Mouse (Mus musculus): ENCODE results near the gene Rbm25. TPM values are rescaled to one million over a fixed set of nuclear protein-coding genes. Genes with fewer than 3 reads are reported as not detected.

Gene Rbm25
- polyA plus RNA-seq, 1 experiment from 2014 or later = 301 TPM

DNA sequence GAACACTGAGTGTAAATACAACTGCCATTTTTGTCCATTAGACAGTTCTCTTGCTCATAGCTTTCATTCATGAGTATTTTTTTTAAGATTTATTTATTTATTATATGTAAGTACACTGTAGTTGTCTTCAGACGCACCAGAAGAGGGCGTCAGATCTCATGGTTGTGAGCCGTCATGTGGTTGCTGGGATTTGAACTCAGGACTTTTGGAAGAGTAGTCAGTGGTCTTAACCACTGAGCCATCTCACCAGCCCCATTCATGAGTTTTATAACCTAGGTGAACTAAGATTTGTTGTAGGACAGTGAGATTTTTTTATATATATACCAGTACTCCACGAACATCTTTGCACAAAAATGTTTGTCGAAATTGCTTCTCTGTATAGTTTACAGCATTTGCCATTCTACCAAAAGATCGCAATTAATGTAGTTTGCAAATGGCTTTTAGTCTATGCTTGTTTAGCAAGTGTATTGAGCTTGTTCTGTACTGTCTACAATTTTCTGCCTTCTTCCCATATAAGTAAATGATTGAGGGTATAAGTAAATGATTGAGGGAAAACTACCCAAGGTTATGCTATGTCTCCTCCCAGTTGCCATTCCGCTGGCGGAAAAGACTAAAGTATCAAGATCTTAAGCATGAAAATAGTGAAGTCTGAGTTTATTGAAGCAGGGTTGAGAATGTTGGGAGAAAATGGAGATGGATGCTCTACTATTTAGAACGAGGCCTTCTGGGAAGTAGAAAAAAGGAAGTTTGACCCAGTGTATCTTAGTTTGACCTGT lies 55.7 kb downstream of the Rbm25 start:
- 93% methylated on average over 9 of the region's 9 CpGs for WGBS
- Histone ChIP-seq H3K4me2 (replicated peaks) (no peak overlapping the region), H3K9me3 (no peaks in the 10 kb centered on the region), H3K4me3 (replicated peaks) (no peak overlapping the region), H3K4me1 (replicated peaks) (peaks cover 29% of the 10 kb centered on the region), H3K36me3 (peaks cover 12% of the 10 kb centered on the region), H3K27ac (peak overlapping the region; percentile 96; the same call in 1 of the 2 replicates), H3K27me3 (no peaks in the 10 kb centered on the region), H3K9ac (replicated peaks) (no peak overlapping the region)
- ATAC-seq = no peak

DNA sequence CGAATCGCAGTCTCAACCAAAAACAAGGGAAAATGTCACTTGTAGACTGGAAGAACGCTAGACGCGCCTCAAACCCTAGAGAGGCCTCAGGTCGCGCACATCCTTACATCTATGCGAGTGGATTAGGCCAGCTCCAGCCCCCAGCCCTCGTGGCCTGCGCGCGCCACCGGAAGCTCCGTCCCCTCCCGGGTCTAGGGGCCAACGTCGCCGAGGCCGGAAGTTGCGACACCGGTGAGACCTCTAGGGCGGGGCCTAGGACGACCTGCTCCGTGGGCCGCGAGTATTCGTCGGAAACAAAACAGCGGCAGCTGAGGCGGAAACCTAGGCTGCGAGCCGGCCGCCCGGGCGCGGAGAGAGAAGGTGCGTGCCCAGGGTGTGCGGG lies 56.9 kb downstream of the Rbm25 start, which contains the start of gene Psen1:
TSS of gene Psen1 (plus strand) at position 219 of the 382 bp plus-strand sequence.
- Histone ChIP-seq H3K27me3 (no peaks in the 10 kb centered on the region), H3K27ac (peak within 1 kb of the TSS; percentile 96), H3K9me3 (no peaks in the 10 kb centered on the region), H3K4me3 (replicated peaks) (peak within 1 kb of the TSS; percentile 86), H3K4me1 (replicated peaks) (peaks cover 29% of the 10 kb centered on the region), H3K9ac (replicated peaks) (peak within 1 kb of the TSS; percentile 91), H3K36me3 (peaks cover 15% of the 10 kb centered on the region), H3K4me2 (replicated peaks) (peak within 1 kb of the TSS; percentile 89)
- ATAC-seq = peak; percentile 99
- 1% methylated on average over 38 of the region's 38 CpGs for WGBS

DNA sequence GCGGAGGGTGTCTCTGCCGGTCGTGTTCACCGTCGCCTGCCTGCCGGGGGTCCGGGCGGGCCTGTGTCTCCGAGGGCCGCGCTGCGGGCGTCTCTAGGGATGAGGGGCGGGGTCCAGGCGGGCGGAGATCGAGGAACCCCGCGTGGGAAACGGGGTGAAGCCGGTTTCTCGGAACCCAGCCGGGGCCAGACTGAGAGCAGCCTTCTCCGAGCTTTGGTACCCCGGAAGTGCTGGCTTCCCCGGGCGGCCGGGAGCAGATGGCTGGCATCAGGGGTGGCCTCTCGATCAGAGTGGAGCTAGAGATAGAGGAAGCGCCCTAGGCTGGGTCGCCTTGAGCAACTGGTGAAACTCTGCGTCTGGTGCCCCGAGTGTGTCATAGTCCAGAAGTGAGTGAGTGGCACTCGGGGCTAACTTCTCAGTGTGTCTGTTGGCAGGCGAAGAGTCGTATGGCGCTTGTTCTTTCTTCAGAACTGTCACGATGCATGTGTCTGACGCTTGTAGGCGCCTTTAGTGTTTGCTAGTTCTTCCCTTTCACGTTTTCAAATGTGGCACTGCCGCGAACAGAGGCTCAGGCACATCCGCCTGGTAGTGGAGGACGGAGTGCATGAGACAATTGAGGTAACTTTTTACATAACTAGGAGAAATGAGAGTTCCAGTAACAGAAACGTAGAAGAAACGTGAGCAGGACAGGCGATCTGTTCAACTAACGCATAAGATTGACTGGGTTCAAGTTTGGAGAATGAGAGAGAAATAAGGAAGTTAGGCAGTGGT lies 57.5 kb downstream of the Rbm25 start:
- peak; percentile 83 for ATAC-seq
- H3K27me3 ChIP-seq = no peaks in the 10 kb centered on the region
- H3K27ac ChIP-seq = peak overlapping the region; percentile 96
- peak overlapping the region; percentile 86 for H3K4me3 ChIP-seq (replicated peaks)
- under 1% methylated on average over 49 of the region's 49 CpGs for WGBS
- H3K9me3 ChIP-seq = no peaks in the 10 kb centered on the region
- peaks cover 14% of the 10 kb centered on the region for H3K36me3 ChIP-seq
- peak overlapping the region; percentile 91 for H3K9ac ChIP-seq (replicated peaks)
- peak overlapping the region; percentile 89 for H3K4me2 ChIP-seq (replicated peaks)
- H3K4me1 ChIP-seq (replicated peaks) = peaks cover 29% of the 10 kb centered on the region

DNA sequence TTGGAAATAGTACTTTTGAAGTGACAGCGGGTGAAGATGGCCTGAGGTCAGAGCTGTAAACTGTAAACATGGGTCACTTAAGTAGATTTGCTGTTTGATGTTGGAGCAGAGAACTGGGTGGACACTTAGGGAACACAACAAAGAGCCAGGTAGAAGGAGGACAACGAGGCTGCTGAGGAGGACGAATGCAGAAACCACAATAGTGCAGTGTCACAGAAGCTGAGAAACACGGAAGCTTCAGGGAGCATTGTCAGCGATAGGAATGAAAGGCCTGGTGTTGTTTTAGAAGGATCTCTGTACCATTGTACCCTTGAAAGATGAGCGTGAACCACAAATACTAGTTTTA lies 58.0 kb downstream of the Rbm25 start:
- WGBS = 31% methylated on average over 6 of the region's 6 CpGs
- H3K4me1 ChIP-seq (replicated peaks) = peaks cover 29% of the 10 kb centered on the region
- no peaks in the 10 kb centered on the region for H3K27me3 ChIP-seq
- H3K4me3 ChIP-seq (replicated peaks) = peak overlapping the region; percentile 86
- H3K4me2 ChIP-seq (replicated peaks) = peak overlapping the region; percentile 89
- H3K27ac ChIP-seq = peak overlapping the region; percentile 96
- H3K36me3 ChIP-seq = peaks cover 11% of the 10 kb centered on the region; the same call in 1 of the 2 replicates
- H3K9me3 ChIP-seq = no peaks in the 10 kb centered on the region
- H3K9ac ChIP-seq (replicated peaks) = peak overlapping the region; percentile 91
- no peak for ATAC-seq

DNA sequence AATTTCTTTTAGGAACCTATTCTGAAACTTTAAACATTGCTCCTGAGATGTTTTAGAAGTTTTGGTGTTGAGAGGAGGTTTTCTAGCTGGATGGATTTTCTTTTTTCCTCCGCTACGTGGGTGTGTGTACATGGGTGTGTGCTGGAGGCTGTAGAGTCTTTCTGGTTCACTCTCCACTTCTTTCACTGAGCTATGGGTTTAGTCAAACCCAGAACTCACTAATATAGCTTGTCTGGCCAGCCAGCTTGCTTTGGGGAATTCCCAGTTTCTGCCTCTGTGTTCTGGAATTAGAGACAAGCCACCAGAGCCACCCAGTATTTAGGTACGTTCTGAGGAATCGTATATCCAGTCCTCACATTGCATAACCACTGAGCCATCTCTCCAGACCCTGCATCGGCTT lies 63.0 kb downstream of the Rbm25 start:
- WGBS = 94% methylated on average over 5 of the region's 5 CpGs

DNA sequence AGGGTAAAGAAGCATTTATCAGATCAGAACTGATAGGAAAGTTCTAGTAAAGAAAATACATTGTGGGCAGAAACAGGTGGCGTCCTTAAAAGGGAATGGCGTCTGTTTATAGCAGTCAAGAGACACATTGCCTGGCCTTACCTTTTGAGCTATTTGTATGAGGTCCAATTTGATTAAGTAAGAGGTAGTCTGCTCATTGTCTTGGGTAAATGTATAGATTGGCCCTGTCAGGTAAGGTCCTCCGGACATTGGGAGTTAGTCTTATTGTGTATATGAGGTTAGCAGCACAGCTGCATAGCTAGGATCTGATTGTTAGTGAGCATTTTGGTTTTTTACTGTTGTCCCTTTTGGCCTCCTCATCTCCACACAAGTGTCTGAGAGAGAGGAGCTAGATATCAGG lies 63.6 kb downstream of the Rbm25 start:
- Histone ChIP-seq H3K9me3 (no peaks in the 10 kb centered on the region), H3K9ac (replicated peaks) (no peak overlapping the region), H3K27me3 (no peaks in the 10 kb centered on the region), H3K4me2 (replicated peaks) (no peak overlapping the region), H3K36me3 (peaks cover 14% of the 10 kb centered on the region), H3K27ac (no peak overlapping the region), H3K4me3 (replicated peaks) (no peak overlapping the region), H3K4me1 (replicated peaks) (peaks cover 30% of the 10 kb centered on the region)
- ATAC-seq = no peak
- WGBS = 90% methylated on average over 3 of the region's 3 CpGs

More for the DNA sequence above, 63.0 kb downstream of the Rbm25 start:
- no peak for ATAC-seq
- H3K4me2 ChIP-seq (replicated peaks) = no peak overlapping the region
- H3K9ac ChIP-seq (replicated peaks) = no peak overlapping the region
- H3K36me3 ChIP-seq = peaks cover 11% of the 10 kb centered on the region; the same call in 1 of the 2 replicates
- H3K27ac ChIP-seq = no peak overlapping the region
- peaks cover 37% of the 10 kb centered on the region for H3K4me1 ChIP-seq (replicated peaks)
- no peaks in the 10 kb centered on the region for H3K9me3 ChIP-seq
- H3K4me3 ChIP-seq (replicated peaks) = no peak overlapping the region
- no peaks in the 10 kb centered on the region for H3K27me3 ChIP-seq

DNA sequence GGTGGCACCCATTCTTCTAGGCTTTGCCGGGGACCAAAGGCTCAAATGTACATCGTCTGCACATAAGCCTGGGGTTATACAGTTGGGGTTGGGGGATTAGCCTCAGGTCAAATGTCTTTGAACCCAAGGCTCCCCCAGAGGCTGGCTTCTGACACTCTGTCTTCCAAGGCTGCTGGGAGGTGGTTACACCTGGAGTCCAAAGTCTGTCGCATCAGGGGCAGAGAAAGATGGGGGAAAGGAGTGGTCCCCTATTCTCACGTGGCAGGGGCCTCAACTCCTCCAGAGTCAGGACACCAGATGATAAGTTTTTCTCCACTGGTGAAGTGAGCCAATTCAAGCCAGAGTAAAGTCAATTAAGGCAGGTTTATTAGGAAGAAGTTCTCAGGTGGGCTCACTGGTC lies 67.6 kb downstream of the Rbm25 start:
- Histone ChIP-seq H3K9ac (replicated peaks) (no peak overlapping the region), H3K4me2 (replicated peaks) (no peak overlapping the region), H3K27me3 (no peaks in the 10 kb centered on the region), H3K4me1 (replicated peaks) (peaks cover 18% of the 10 kb centered on the region), H3K27ac (no peak overlapping the region), H3K36me3 (peaks cover 26% of the 10 kb centered on the region), H3K4me3 (replicated peaks) (no peak overlapping the region), H3K9me3 (no peaks in the 10 kb centered on the region)
- WGBS = 87% methylated on average over 4 of the region's 4 CpGs
- ATAC-seq = no peak

DNA sequence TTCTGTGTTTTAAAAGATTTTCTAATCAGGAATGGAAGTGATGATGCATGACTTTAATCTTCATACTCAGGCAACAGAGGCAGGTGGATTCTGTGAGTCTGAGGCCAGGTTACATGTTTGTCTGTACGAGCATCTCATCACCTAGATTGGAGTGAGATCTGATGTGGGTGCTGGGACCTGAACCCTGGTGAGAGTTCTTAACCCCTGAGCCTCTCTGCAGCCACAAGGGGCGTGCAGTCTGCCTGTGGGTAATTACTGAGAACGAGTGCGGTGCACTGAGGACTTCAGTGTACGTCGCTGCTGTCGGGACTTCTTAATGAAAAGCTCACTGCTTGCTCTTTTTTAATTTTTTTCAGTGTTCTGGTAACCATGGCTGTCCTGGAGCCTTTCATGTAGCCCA lies 70.6 kb downstream of the Rbm25 start:
- H3K4me1 ChIP-seq (replicated peaks) = peaks cover 11% of the 10 kb centered on the region
- no peaks in the 10 kb centered on the region for H3K9me3 ChIP-seq
- no peaks in the 10 kb centered on the region for H3K27me3 ChIP-seq
- H3K36me3 ChIP-seq = peaks cover 34% of the 10 kb centered on the region
- H3K4me2 ChIP-seq (replicated peaks) = no peak overlapping the region
- ATAC-seq = no peak
- no peak overlapping the region for H3K27ac ChIP-seq
- 89% methylated on average over 7 of the region's 7 CpGs for WGBS
- H3K4me3 ChIP-seq (replicated peaks) = no peak overlapping the region
- no peak overlapping the region for H3K9ac ChIP-seq (replicated peaks)

DNA sequence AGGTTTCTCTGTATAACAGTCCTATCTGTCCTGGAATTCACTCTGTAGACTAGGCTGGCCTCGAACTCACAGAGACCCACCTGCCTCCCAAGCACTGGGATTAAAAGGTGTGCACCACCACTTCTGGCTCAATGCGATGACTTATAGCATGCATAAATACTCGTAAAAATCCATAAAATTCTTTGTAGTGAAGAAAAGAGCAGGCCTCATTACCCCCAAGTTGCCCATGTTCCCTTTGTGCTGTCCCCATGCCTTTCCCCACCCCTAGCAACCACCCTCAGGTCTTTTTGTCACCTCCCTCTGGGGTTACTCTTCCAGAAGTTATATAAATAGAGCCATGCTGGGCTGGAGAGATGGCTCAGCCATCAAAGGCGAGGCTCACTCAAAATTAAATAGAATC lies 71.8 kb downstream of the Rbm25 start:
- no peak overlapping the region for H3K9ac ChIP-seq (replicated peaks)

DNA sequence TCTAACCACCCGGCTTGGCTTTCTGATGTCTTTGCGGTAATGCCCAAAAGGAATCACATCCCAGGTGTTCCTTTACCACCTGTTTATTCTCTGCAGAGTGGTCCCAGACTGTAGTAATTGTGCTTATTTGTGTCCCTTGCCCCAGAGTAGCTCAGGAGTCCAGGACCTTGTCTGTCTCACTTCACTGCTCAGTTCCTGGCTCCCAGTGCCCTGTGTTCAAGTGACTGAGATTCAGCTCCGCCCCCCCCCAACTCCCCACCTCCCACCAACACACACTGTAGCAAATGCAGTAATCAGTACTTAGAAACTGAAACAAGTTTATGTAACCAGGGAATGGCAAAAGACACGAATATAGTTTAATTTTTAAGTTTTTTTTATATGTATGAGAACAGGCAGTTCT lies 75.9 kb downstream of the Rbm25 start:
- Histone ChIP-seq H3K4me2 (replicated peaks) (no peak overlapping the region), H3K27me3 (no peaks in the 10 kb centered on the region), H3K4me1 (replicated peaks) (peaks cover 6% of the 10 kb centered on the region), H3K27ac (no peak overlapping the region), H3K9ac (replicated peaks) (no peak overlapping the region), H3K4me3 (replicated peaks) (no peak overlapping the region), H3K36me3 (peaks cover 27% of the 10 kb centered on the region), H3K9me3 (no peaks in the 10 kb centered on the region)
- no peak for ATAC-seq
- WGBS = 95% methylated on average over 4 of the region's 4 CpGs

More for the DNA sequence above, 71.8 kb downstream of the Rbm25 start:
- H3K4me1 ChIP-seq (replicated peaks) = peaks cover 11% of the 10 kb centered on the region
- no peaks in the 10 kb centered on the region for H3K9me3 ChIP-seq
- no peaks in the 10 kb centered on the region for H3K27me3 ChIP-seq
- no peak for ATAC-seq
- no peak overlapping the region for H3K27ac ChIP-seq
- H3K36me3 ChIP-seq = peaks cover 36% of the 10 kb centered on the region
- H3K4me3 ChIP-seq (replicated peaks) = no peak overlapping the region
- WGBS = 28% methylated on average over 4 of the region's 4 CpGs
- no peak overlapping the region for H3K4me2 ChIP-seq (replicated peaks)

DNA sequence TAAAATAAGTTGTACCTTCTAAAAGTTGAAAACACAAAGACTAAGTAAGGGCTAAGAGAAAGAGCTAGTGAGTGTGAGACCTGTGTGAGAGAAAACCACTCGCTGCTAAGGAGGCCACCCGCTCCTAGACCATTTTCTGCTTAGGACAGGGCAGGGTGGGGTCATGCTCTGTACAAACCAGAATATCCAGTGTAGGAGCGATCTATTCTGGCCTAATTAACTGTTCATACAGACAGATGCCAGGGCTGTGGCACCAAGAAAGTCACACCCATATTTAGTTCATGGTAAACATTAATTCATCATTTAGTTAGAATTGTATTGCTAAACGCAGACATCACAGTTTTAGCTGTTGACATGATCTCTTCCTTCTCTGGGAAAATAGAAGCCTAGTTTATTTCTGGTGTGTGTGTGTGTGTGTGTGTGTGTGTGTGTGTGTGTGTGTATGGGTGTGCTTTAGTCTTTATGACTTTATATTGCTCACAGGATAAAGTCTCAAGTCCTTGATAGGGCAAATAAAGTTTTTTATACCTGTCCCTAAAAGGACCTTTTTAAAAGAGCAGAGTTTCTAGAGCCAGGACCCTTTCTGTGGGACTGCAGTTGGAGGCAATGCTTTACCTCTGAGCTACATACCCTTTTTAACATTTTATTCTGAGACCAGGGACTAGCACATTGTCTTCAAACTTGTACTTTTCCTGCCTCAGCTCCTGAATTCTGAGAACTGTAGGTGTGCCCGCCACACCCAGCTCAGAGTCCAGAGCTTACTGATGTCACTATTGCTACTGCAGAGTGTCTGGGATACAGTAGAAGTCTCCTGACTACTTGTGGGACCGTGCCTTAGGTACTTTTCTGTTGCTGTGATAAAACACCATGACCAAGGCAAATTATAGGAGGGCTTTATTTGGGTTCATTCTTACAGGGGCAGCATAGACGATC lies 77.4 kb downstream of the Rbm25 start:
- H3K4me2 ChIP-seq (replicated peaks) = no peak overlapping the region
- no peak overlapping the region for H3K9ac ChIP-seq (replicated peaks)
- H3K27ac ChIP-seq = no peak overlapping the region
- WGBS = 93% methylated on average over 7 of the region's 7 CpGs
- no peak overlapping the region for H3K4me3 ChIP-seq (replicated peaks)
- H3K4me1 ChIP-seq (replicated peaks) = no peaks in the 10 kb centered on the region
- no peaks in the 10 kb centered on the region for H3K27me3 ChIP-seq
- peaks cover 39% of the 10 kb centered on the region for H3K36me3 ChIP-seq
- no peak for ATAC-seq
- H3K9me3 ChIP-seq = no peaks in the 10 kb centered on the region

All from midbrain, embryonic 13.5 days (tissue).